Mouse (Mus musculus) embryonic fibroblast, embryonic 13.5 days (primary cell): ENCODE measurements around the gene Ubxn6.

Source experiments
- CTCF ChIP-seq: IDR thresholded peaks from 2 replicates; pipeline ENCODE4 v1.5.1; 2011; ENCODE audit warnings: mild to moderate bottlenecking, control low read depth, low read length, moderate library complexity, borderline replicate concordance; ENCODE audit not compliant: insufficient read depth
- POLR2A ChIP-seq: IDR thresholded peaks from 2 replicates; pipeline ENCODE4 v1.6.1; 2011; ENCODE audit warnings: low read depth, mild to moderate bottlenecking, control low read depth, low read length, moderate library complexity

- no peak for TF ChIP-seq CTCF
- TF ChIP-seq POLR2A = no peak
These were observed 50.4 kb downstream of the Ubxn6 start for GRCm38 (mm10) chr17:56024476-56024875.
